Mouse (Mus musculus): ENCODE measurements around the gene Epha8. TPM values are rescaled to one million over a fixed set of nuclear protein-coding genes. Genes with fewer than 3 reads are reported as not detected.

Gene Epha8
- 0.72 and 0.77 TPM in 2 replicates for polyA plus RNA-seq (2014; fragmentation: Nextera tagmentation; extraction: Ambion mirVana)

DNA sequence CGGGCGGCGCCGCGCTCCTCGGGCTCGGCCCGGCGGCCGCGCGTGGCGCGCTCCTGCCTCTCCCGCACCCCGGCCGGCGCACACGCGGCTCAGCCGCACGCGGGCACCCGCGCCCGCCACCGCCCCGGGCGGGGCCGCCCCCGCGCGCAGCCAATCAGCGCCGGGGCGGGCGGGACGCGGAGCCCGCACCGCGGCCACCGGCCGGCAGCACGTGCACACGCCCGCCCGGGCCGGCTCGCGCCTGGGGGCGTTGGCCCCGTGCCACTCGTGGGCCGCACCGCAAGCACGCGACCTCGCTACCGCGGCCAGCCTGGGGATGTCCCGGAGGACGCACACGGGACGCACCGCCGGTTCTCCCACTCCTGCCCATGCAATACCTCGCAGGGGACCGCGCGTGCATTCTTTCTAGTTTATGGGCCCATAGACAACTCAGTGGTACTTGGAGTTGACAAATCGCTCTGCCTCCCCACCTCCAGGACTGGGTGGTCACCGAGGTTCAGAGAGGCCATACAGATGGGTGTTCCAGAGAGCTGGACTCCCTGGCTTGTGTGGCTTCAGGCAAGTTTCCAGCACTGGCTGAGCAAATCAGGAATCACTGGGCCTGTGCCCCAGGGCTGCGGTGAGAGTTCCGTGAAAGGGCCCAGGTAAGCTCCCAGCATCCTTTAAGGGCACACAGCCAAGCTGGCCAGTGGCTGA lies at the start of gene Epha8:
Gene Epha8 (minus strand): TSS at position 66 of the 696 bp plus-strand sequence.
- Histone ChIP-seq H3K27me3 (ENCODE audit: control insufficient read depth, insufficient read depth, low read length) (peaks cover 48% of the 10 kb centered on the region), H3K4me3 (ENCODE audit: low read depth, low read length) (peak within 1 kb of the TSS; percentile 42), H3K4me1 (replicated peaks; ENCODE audit: control insufficient read depth, insufficient read depth, low read length) (peaks cover 3% of the 10 kb centered on the region; the same call in 1 of the 2 replicates), H3K9ac (ENCODE audit: low read length) (peak within 1 kb of the TSS; percentile 37), H3K36me3 (ENCODE audit: control insufficient read depth, insufficient read depth, low read length) (no peaks in the 10 kb centered on the region), H3K4me2 (ENCODE audit: low read depth, low read length, severe bottlenecking) (peak within 1 kb of the TSS; percentile 73), H3K27ac (ENCODE audit: low read depth, low read length) (no peak within 1 kb of the TSS), H3K9me3 (ENCODE audit: control insufficient read depth, low read length) (no peaks in the 10 kb centered on the region)
- no peak for ATAC-seq (replicated peaks; ENCODE audit: low FRiP score)
- 1% methylated on average over 63 of the region's 75 CpGs for WGBS
- DNase-seq (ENCODE audit: low spot score) = no peak

DNA sequence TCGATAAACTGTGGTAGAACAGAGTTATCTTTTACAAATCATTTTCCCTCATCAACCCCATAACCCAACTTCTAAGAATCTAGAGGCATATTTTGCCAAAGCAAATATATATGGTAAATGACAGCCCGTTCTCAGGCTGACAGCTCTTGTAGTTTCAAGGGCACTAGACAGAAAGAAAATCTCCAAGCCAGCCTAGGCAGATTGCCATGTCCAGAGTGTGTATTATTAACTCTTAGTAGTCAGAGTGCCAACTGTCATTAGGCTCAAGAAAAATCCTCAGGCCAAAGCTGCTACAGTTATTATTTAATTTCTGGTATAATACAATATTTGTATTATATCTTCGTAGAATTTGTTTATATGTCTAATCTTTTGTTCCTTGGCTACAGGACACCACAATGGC lies 45.2 kb upstream of the Epha8 start:
- DNase-seq (ENCODE audit: low spot score) (no peak), ATAC-seq (replicated peaks; ENCODE audit: low FRiP score) (no peak)
- H3K27ac ChIP-seq (ENCODE audit: low read depth, low read length) = no peak overlapping the region
- no peaks in the 10 kb centered on the region for H3K4me1 ChIP-seq (replicated peaks; ENCODE audit: control insufficient read depth, insufficient read depth, low read length)
- WGBS = 93% methylated on average over 3 of the region's 3 CpGs
- H3K4me2 ChIP-seq (ENCODE audit: low read depth, low read length, severe bottlenecking) = no peak overlapping the region
- no peak overlapping the region for H3K9ac ChIP-seq (ENCODE audit: low read length)
- H3K9me3 ChIP-seq (ENCODE audit: control insufficient read depth, low read length) = no peaks in the 10 kb centered on the region
- H3K27me3 ChIP-seq (ENCODE audit: control insufficient read depth, insufficient read depth, low read length) = no peaks in the 10 kb centered on the region
- H3K4me3 ChIP-seq (ENCODE audit: low read depth, low read length) = no peak overlapping the region
- H3K36me3 ChIP-seq (ENCODE audit: control insufficient read depth, insufficient read depth, low read length) = no peaks in the 10 kb centered on the region; the same call in 1 of the 2 replicates

DNA sequence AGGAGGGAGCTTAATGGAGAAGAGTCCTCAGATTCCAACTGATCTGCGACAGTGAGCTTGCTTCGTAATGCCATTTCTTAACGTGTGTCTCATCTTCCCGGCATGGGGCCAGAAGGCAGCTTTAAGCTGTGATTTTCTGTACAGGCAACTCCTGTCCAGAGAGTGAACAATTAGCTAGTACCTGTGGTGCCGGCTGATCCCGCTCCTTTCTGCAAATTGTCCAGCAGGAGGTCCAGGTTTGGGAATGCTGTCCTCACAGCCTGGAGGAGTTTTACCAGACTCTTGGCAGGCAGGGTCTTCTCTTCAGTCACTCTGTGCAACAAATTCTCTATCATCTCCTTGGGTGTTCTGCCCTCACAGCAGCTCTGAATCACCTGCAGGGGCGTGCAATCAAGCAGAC lies 44.4 kb upstream of the Epha8 start:
- Histone ChIP-seq H3K36me3 (ENCODE audit: control insufficient read depth, insufficient read depth, low read length) (no peaks in the 10 kb centered on the region; the same call in 1 of the 2 replicates), H3K27ac (ENCODE audit: low read depth, low read length) (no peak overlapping the region), H3K4me2 (ENCODE audit: low read depth, low read length, severe bottlenecking) (no peak overlapping the region), H3K9ac (ENCODE audit: low read length) (no peak overlapping the region), H3K4me1 (replicated peaks; ENCODE audit: control insufficient read depth, insufficient read depth, low read length) (no peaks in the 10 kb centered on the region), H3K4me3 (ENCODE audit: low read depth, low read length) (no peak overlapping the region), H3K27me3 (ENCODE audit: control insufficient read depth, insufficient read depth, low read length) (no peaks in the 10 kb centered on the region), H3K9me3 (ENCODE audit: control insufficient read depth, low read length) (no peaks in the 10 kb centered on the region)
- DNase-seq (ENCODE audit: low spot score) (no peak), ATAC-seq (replicated peaks; ENCODE audit: low FRiP score) (no peak)
- 75% methylated on average over 7 of the region's 7 CpGs for WGBS

DNA sequence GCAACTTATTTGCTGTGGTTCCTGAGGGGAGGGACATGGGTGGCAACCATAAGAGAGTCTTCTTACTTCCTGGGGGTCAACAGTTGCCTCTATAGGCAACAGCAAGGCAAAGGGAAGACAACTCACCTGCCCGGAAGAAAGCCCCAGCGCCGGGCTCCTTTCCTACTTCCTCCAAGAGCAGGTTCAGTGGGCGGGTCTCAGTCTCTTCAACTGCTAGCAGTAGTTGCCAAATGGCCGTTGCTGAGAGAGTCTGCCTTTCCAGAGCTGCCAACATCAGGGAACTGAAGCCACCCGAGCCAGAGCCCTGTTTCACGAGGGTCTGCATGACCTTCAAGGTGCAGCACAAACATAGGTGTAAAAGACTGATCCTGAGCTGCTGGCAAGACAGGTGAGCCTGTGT lies 41.8 kb upstream of the Epha8 start:
- H3K36me3 ChIP-seq (ENCODE audit: control insufficient read depth, insufficient read depth, low read length) = no peaks in the 10 kb centered on the region; the same call in 1 of the 2 replicates
- WGBS = 89% methylated on average over 7 of the region's 7 CpGs
- H3K27ac ChIP-seq (ENCODE audit: low read depth, low read length) = no peak overlapping the region
- no peak for ATAC-seq (replicated peaks; ENCODE audit: low FRiP score)
- no peak for DNase-seq (ENCODE audit: low spot score)
- no peak overlapping the region for H3K4me3 ChIP-seq (ENCODE audit: low read depth, low read length)
- H3K4me1 ChIP-seq (replicated peaks; ENCODE audit: control insufficient read depth, insufficient read depth, low read length) = no peaks in the 10 kb centered on the region
- no peaks in the 10 kb centered on the region for H3K9me3 ChIP-seq (ENCODE audit: control insufficient read depth, low read length)
- H3K27me3 ChIP-seq (ENCODE audit: control insufficient read depth, insufficient read depth, low read length) = no peaks in the 10 kb centered on the region
- H3K4me2 ChIP-seq (ENCODE audit: low read depth, low read length, severe bottlenecking) = no peak overlapping the region
- no peak overlapping the region for H3K9ac ChIP-seq (ENCODE audit: low read length)

DNA sequence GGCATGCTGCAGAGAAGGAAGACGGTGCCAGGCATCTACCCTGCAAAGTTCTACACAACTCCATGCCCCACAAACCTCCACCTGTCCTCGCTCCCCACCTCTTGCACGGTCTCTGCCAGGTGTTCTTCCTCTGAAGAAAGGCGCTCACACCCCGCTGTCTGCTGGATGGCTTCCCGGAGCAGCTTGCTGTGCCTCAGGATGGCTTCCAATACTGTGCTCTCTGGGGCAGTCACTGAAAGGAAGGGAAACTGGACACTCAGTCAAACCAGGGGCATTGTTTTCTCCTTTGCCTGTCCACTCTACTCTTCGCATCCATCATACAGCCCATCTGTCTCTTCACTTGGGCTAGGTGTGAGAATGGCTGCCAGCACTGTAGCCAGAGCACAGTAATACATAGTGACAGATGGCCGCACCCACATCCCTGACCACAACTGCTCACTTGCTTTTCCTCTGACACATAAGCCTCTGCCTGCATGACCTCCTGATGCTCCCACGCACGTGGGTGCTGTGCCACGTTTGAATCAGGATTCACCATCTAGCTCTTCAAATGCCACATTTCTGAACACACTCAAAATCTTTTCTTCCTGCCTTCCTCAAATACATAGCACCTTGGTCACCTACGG lies 41.2 kb upstream of the Epha8 start:
- Histone ChIP-seq H3K4me3 (ENCODE audit: low read depth, low read length) (no peak overlapping the region), H3K9ac (ENCODE audit: low read length) (no peak overlapping the region), H3K9me3 (ENCODE audit: control insufficient read depth, low read length) (no peaks in the 10 kb centered on the region), H3K27ac (ENCODE audit: low read depth, low read length) (no peak overlapping the region), H3K27me3 (ENCODE audit: control insufficient read depth, insufficient read depth, low read length) (no peaks in the 10 kb centered on the region), H3K4me1 (replicated peaks; ENCODE audit: control insufficient read depth, insufficient read depth, low read length) (no peaks in the 10 kb centered on the region), H3K4me2 (ENCODE audit: low read depth, low read length, severe bottlenecking) (no peak overlapping the region), H3K36me3 (ENCODE audit: control insufficient read depth, insufficient read depth, low read length) (no peaks in the 10 kb centered on the region; the same call in 1 of the 2 replicates)
- DNase-seq (ENCODE audit: low spot score) = no peak
- ATAC-seq (replicated peaks; ENCODE audit: low FRiP score) = no peak
- WGBS = 94% methylated on average over 12 of the region's 12 CpGs

DNA sequence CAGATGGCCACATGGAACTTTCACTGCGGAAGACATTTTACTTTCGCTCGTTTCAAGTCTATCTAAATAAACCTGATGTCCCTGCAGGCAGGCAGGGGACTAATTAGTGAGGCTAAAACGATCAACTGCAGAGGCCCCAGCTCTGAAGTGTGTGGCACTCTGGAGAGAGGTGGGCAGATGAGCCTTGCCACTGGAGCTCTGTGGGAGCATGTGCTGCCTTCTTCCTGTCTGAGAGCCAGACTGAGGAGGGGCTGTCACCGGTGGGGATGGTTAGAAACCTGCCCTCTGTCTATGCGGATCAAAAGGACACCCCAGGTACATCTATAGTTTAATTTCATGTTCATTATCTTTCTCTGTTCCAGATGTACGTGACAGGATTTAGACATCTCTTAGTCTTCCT lies 40.3 kb upstream of the Epha8 start:
- no peaks in the 10 kb centered on the region; the same call in 1 of the 2 replicates for H3K36me3 ChIP-seq (ENCODE audit: control insufficient read depth, insufficient read depth, low read length)
- no peaks in the 10 kb centered on the region for H3K4me1 ChIP-seq (replicated peaks; ENCODE audit: control insufficient read depth, insufficient read depth, low read length)
- H3K4me3 ChIP-seq (ENCODE audit: low read depth, low read length) = no peak overlapping the region
- no peaks in the 10 kb centered on the region for H3K27me3 ChIP-seq (ENCODE audit: control insufficient read depth, insufficient read depth, low read length)
- no peak for ATAC-seq (replicated peaks; ENCODE audit: low FRiP score)
- DNase-seq (ENCODE audit: low spot score) = no peak
- no peak overlapping the region for H3K27ac ChIP-seq (ENCODE audit: low read depth, low read length)
- no peak overlapping the region for H3K4me2 ChIP-seq (ENCODE audit: low read depth, low read length, severe bottlenecking)
- WGBS = 80% methylated on average over 7 of the region's 7 CpGs
- H3K9me3 ChIP-seq (ENCODE audit: control insufficient read depth, low read length) = no peaks in the 10 kb centered on the region
- no peak overlapping the region for H3K9ac ChIP-seq (ENCODE audit: low read length)

DNA sequence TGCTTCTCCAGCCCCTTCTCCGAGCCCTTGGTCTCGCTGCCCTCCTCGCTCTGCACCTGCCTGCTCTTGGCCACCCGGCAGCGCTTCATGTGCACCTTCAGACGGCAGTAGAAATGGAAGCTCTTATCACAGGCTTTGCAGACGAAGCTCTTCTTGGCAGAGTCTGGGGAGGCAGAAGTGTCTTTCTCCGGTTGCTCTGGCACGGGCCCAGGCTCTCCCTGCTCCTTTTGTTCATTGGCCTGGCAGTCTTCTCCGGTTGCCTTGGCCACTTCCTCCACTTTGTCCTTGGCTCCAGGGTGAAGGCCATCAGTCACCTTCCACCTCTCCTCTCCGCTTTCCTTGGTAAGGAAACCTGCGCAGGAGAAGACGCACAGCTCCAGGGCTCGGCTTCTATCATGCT lies 38.7 kb upstream of the Epha8 start:
- Histone ChIP-seq H3K27ac (ENCODE audit: low read depth, low read length) (no peak overlapping the region), H3K4me3 (ENCODE audit: low read depth, low read length) (no peak overlapping the region)
- 94% methylated on average over 14 of the region's 14 CpGs for WGBS

DNA sequence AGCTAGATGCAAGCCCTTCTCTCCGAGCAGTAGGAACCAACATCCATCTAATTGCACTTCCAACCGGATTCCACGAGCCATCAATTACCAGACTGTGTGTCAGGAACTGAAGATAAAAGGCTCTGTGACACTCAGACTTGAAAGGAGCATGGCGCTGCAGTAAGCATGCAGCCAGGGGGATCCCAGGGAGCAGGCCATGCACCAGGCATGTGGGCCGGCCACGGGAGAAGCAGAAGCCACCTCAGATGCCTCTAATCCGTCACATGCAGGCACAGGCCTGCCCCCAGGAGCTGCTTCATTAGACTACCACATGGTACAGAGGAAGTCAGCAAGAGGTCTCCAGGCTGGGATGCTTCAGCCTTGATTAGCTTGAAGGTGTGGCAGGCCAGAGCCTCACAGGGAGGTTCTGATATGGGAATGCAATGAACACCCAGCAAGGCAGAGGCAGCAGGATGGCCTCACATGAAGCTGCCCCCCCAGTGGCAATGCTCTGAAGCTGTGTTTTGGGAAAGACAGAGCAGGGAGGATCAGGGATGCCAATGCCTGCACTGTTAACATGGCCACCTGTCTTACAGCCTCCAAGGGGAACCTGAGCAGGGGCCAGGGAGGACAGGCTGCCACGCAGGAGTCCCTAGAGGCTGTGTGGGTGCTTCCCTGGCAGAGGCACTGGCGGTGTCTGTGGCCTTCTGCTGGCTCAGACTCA lies 25.5 kb upstream of the Epha8 start:
- Histone ChIP-seq H3K9ac (ENCODE audit: low read length) (no peak overlapping the region), H3K4me2 (ENCODE audit: low read depth, low read length, severe bottlenecking) (no peak overlapping the region), H3K27me3 (ENCODE audit: control insufficient read depth, insufficient read depth, low read length) (no peaks in the 10 kb centered on the region), H3K27ac (ENCODE audit: low read depth, low read length) (no peak overlapping the region), H3K9me3 (ENCODE audit: control insufficient read depth, low read length) (no peaks in the 10 kb centered on the region), H3K4me1 (replicated peaks; ENCODE audit: control insufficient read depth, insufficient read depth, low read length) (0 out of 2 replicates have a peak, but pooled peaks cover 2% of the 10 kb centered on the region), H3K4me3 (ENCODE audit: low read depth, low read length) (no peak overlapping the region), H3K36me3 (ENCODE audit: control insufficient read depth, insufficient read depth, low read length) (no peaks in the 10 kb centered on the region)
- no peak for ATAC-seq (replicated peaks; ENCODE audit: low FRiP score)
- DNase-seq (ENCODE audit: low spot score) = no peak
- 69% methylated on average over 9 of the region's 9 CpGs for WGBS

More for the DNA sequence above, 38.7 kb upstream of the Epha8 start:
- no peak for DNase-seq (ENCODE audit: low spot score)
- H3K4me2 ChIP-seq (ENCODE audit: low read depth, low read length, severe bottlenecking) = no peak overlapping the region
- ATAC-seq (replicated peaks; ENCODE audit: low FRiP score) = no peak
- no peaks in the 10 kb centered on the region for H3K4me1 ChIP-seq (replicated peaks; ENCODE audit: control insufficient read depth, insufficient read depth, low read length)
- no peaks in the 10 kb centered on the region; the same call in 1 of the 2 replicates for H3K36me3 ChIP-seq (ENCODE audit: control insufficient read depth, insufficient read depth, low read length)
- H3K9me3 ChIP-seq (ENCODE audit: control insufficient read depth, low read length) = no peaks in the 10 kb centered on the region
- no peak overlapping the region for H3K9ac ChIP-seq (ENCODE audit: low read length)
- H3K27me3 ChIP-seq (ENCODE audit: control insufficient read depth, insufficient read depth, low read length) = no peaks in the 10 kb centered on the region

Data from forebrain, embryonic 11.5 days (tissue).